Mouse (Mus musculus) liver, embryonic 11.5 days (tissue): Measurements from ENCODE around the gene Sik2. TPM values are rescaled to one million over a fixed set of nuclear protein-coding genes. Genes with fewer than 3 reads are reported as not detected.

Experiments
- ATAC-seq: fragments of 200-750 bp; cut with Nextera tagmentation; replicated peaks from 2 replicates; pipeline ENCODE4 v1.8.0; 2017; ENCODE audit warnings: moderate number of reproducible peaks, mild to moderate bottlenecking, moderate TSS enrichment, moderate library complexity; ENCODE audit not compliant: low FRiP score
- DNase-seq: peaks from one replicate; pipeline ENCODE4 v3.0.0-alpha.2; 2017; ENCODE audit warnings: low spot score
- H3K27ac ChIP-seq: fragments of 300-500 bp; sonication (generic); 2 replicates; pipeline ENCODE4 v1.5.1; 2014; ENCODE audit warnings: mild to moderate bottlenecking, low read depth, low read length, control low read depth
- H3K27me3 ChIP-seq: fragments of 300-500 bp; sonication (generic); replicated peaks from 2 replicates; pipeline ENCODE4 v1.6.1; 2014; ENCODE audit warnings: low read length, mixed read lengths; ENCODE audit not compliant: control insufficient read depth, insufficient read depth
- H3K36me3 ChIP-seq: fragments of 300-500 bp; sonication (generic); 2 replicates; pipeline ENCODE4 v1.6.1; 2014; ENCODE audit warnings: mild to moderate bottlenecking, low read length, moderate library complexity, mixed read lengths; ENCODE audit not compliant: control insufficient read depth, insufficient read depth
- H3K4me1 ChIP-seq: fragments of 300-500 bp; sonication (generic); replicated peaks from 2 replicates; pipeline ENCODE4 v1.6.1; 2014; ENCODE audit warnings: low read length, mixed read lengths; ENCODE audit not compliant: control insufficient read depth, insufficient read depth
- H3K4me2 ChIP-seq: fragments of 300-500 bp; sonication (generic); 2 replicates; pipeline ENCODE4 v1.6.1; 2014; ENCODE audit warnings: mild to moderate bottlenecking, control low read depth, moderate library complexity
- H3K4me3 ChIP-seq: fragments of 300-500 bp; sonication (generic); 2 replicates; pipeline ENCODE4 v1.5.1; 2014; ENCODE audit warnings: low read depth, low read length, control low read depth
- H3K9ac ChIP-seq: fragments of 300-500 bp; sonication (generic); 2 replicates; pipeline ENCODE4 v1.6.1; 2014; ENCODE audit warnings: low read depth, low read length, control low read depth
- H3K9me3 ChIP-seq: fragments of 300-500 bp; sonication (generic); 2 replicates; pipeline ENCODE4 v1.6.1; 2016; ENCODE audit warnings: low read length, inconsistent platforms, mixed read lengths; ENCODE audit not compliant: control insufficient read depth
- WGBS: fragments of 180-500 bp; shearing (Covaris S2); extraction: QIAGEN DNeasy Blood & Tissue Kit; methylation state at CpG from one replicate; pipeline ENCODE4 v1.1.7; 2014; 5-methylcytosine and 5-hydroxymethylcytosine counted together
- polyA plus RNA-seq: library from polyadenylated mRNA; unstranded; fragments of >200 nt; fragmentation: Nextera tagmentation; extraction: Ambion mirVana; gene quantifications from 2 replicates; pipeline ENCODE4 v1.2.1, GENCODE M21; 2014

Sik2 gene
- polyA plus RNA-seq, 1 experiment from 2014 or later = 15.8 TPM

DNA sequence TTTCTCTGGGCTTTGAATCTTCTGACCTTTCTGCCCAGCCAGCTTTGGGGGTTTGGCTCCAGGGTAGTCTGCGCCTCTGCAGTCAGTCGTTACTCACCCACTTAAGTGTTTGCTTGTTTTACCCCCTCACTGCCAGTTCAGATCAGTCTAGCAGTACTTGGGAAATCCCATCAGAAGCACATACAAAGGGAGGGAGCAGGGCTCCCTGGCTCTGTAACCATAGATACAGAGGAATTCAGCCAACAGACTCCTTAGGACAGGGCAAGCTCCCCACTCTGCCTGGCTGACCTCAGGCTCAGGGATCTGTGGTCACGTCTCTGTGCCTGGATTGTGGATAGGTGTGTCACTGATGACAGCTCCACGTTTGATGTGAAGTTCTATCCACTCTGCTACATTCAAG is 121.5 kb downstream of the Sik2 start:
- Histone ChIP-seq H3K4me3 (no peak overlapping the region), H3K27me3 (no peaks in the 10 kb centered on the region), H3K36me3 (peaks cover 8% of the 10 kb centered on the region; the same call in 1 of the 2 replicates), H3K9ac (no peak overlapping the region), H3K9me3 (no peaks in the 10 kb centered on the region), H3K4me1 (no peaks in the 10 kb centered on the region), H3K27ac (no peak overlapping the region), H3K4me2 (no peak overlapping the region)
- no peak for ATAC-seq
- DNase-seq = no peak
- 50% methylated on average over 4 of the region's 4 CpGs for WGBS

DNA sequence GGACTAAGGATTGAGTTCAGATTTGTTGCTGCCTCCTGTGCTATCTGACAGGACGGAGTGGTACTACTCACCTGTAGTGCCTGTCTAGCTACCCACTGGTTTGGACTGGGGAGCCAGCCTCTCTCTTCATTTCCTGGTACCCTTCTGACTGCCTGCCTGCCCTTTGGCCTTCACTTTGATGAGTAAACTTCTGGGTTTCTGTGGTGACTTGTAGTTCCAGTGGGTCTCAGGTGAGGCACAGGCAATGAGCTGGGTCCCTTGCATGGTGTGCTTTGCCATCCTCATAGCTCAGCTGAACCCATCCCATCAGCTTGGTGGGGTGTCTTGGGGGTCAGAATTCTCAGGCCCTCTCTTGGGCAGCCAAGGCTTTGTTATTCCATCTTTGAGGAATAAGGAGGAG is 122.0 kb downstream of the Sik2 start:
- ATAC-seq = no peak
- Histone ChIP-seq H3K9me3 (no peaks in the 10 kb centered on the region), H3K27me3 (no peaks in the 10 kb centered on the region), H3K4me3 (no peak overlapping the region), H3K4me1 (no peaks in the 10 kb centered on the region), H3K27ac (no peak overlapping the region), H3K9ac (no peak overlapping the region), H3K4me2 (no peak overlapping the region), H3K36me3 (peaks cover 8% of the 10 kb centered on the region; the same call in 1 of the 2 replicates)
- DNase-seq = no peak
- WGBS = 89% methylated on average over 1 of the region's 1 CpGs

GRCm38 (mm10) chr9:50885600-50885987 is 123.3 kb downstream of the Sik2 start:
- Histone ChIP-seq H3K9ac (no peak overlapping the region), H3K36me3 (peaks cover 11% of the 10 kb centered on the region)

DNA sequence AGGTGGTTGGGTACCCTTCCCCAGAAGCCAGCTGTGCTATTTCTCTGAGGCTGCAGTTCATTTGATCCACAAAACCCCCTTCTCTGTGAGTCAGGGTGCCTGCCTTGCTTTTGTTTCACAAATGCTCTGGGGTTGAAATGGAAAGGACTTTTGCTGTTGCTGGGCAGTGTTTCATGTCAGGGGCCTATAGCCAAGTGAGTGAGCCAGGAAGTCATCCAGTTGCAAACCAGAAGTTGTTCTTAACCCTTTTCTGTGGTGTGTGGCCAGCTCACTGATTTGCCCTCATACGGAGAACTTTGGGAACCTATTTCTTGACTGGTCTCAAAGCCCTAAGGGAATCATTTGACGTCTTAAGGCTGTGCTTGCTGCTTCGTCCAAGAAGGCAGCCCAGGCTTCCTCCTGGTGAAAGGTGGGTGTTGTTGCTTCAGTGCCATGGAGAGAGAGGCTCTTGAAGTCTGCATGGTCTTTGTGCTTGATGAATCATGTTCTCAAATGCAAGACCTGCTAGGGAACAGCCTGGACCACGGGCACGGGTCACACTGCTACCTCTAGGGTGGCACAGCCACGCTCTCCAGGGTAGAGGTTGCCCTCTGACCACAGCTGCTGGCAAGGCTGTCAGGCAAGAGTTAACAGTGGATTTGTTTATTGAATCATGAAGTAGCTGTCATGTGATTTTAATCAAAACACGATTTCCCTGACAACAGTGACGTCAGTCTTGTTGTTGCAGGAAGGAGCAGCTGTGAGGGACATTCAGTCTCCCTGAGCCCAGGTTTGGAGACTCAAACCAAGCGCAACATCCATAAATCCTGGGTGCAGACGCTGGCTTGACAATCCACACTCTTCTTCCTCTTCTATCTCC is 123.9 kb downstream of the Sik2 start:
- DNase-seq (no peak), ATAC-seq (no peak)
- H3K4me1 ChIP-seq = no peaks in the 10 kb centered on the region
- no peak overlapping the region for H3K4me2 ChIP-seq
- H3K9me3 ChIP-seq = no peaks in the 10 kb centered on the region
- WGBS = 79% methylated on average over 10 of the region's 10 CpGs
- no peaks in the 10 kb centered on the region for H3K27me3 ChIP-seq
- H3K27ac ChIP-seq = no peak overlapping the region
- H3K36me3 ChIP-seq = peaks cover 17% of the 10 kb centered on the region
- H3K9ac ChIP-seq = no peak overlapping the region
- H3K4me3 ChIP-seq = no peak overlapping the region

More at GRCm38 (mm10) chr9:50885600-50885987, 123.3 kb downstream of the Sik2 start:
- H3K4me2 ChIP-seq = no peak overlapping the region
- H3K27ac ChIP-seq = no peak overlapping the region
- ATAC-seq (no peak), DNase-seq (no peak)
- WGBS = 80% methylated on average over 1 of the region's 1 CpGs
- no peak overlapping the region for H3K4me3 ChIP-seq
- H3K4me1 ChIP-seq = no peaks in the 10 kb centered on the region
- no peaks in the 10 kb centered on the region for H3K27me3 ChIP-seq
- no peaks in the 10 kb centered on the region for H3K9me3 ChIP-seq

DNA sequence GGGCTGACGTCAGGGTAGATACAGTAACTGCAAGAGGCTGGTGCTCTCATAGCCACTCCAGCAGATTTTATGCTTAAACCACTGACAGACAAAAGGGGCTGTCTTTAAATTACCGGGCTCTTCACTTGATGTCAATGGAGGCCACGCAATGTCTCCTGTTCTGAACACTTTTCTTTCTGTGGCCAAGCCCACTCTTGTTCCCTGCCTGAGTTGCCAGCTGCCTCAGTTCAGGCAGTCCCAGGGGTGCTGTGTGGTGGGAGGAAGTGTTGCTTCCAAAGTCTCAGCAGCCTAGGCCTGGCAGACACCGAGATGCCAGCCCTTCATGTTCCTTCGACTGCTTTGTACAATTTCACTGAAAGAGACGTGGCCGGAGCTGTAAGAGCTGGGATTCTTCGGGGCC is 124.8 kb downstream of the Sik2 start:
- Histone ChIP-seq H3K9me3 (no peaks in the 10 kb centered on the region), H3K27me3 (no peaks in the 10 kb centered on the region), H3K9ac (no peak overlapping the region), H3K36me3 (peaks cover 25% of the 10 kb centered on the region), H3K4me1 (no peaks in the 10 kb centered on the region), H3K27ac (no peak overlapping the region), H3K4me3 (no peak overlapping the region), H3K4me2 (no peak overlapping the region)
- no peak for ATAC-seq
- 87% methylated on average over 8 of the region's 8 CpGs for WGBS
- no peak for DNase-seq

GRCm38 (mm10) chr9:50882183-50882582 is 126.7 kb downstream of the Sik2 start:
- Histone ChIP-seq H3K4me3 (no peak overlapping the region), H3K36me3 (peaks cover 32% of the 10 kb centered on the region), H3K4me2 (no peak overlapping the region), H3K4me1 (no peaks in the 10 kb centered on the region), H3K27me3 (no peaks in the 10 kb centered on the region), H3K9ac (no peak overlapping the region), H3K27ac (no peak overlapping the region), H3K9me3 (no peaks in the 10 kb centered on the region)
- no peak for DNase-seq
- 96% methylated on average over 2 of the region's 2 CpGs for WGBS
- ATAC-seq = no peak

- DNase-seq (no peak), ATAC-seq (no peak)
- no peak overlapping the region for H3K27ac ChIP-seq
- H3K4me1 ChIP-seq = no peaks in the 10 kb centered on the region
- no peaks in the 10 kb centered on the region for H3K9me3 ChIP-seq
- no peak overlapping the region for H3K9ac ChIP-seq
- WGBS = 78% methylated on average over 3 of the region's 3 CpGs
- peaks cover 49% of the 10 kb centered on the region for H3K36me3 ChIP-seq
- no peak overlapping the region for H3K4me3 ChIP-seq
- H3K4me2 ChIP-seq = no peak overlapping the region
- H3K27me3 ChIP-seq = no peaks in the 10 kb centered on the region
Observed at GRCm38 (mm10) chr9:50877431-50877830, 131.4 kb downstream of the Sik2 start.

GRCm38 (mm10) chr9:50876287-50876686 is 132.6 kb downstream of the Sik2 start:
- WGBS = 96% methylated on average over 3 of the region's 3 CpGs
- H3K4me3 ChIP-seq = no peak overlapping the region
- no peak overlapping the region for H3K27ac ChIP-seq
- H3K9ac ChIP-seq = no peak overlapping the region
- ATAC-seq = no peak
- no peaks in the 10 kb centered on the region for H3K27me3 ChIP-seq
- H3K9me3 ChIP-seq = no peaks in the 10 kb centered on the region
- H3K4me1 ChIP-seq = no peaks in the 10 kb centered on the region
- no peak overlapping the region for H3K4me2 ChIP-seq
- peaks cover 49% of the 10 kb centered on the region for H3K36me3 ChIP-seq
- DNase-seq = no peak

DNA sequence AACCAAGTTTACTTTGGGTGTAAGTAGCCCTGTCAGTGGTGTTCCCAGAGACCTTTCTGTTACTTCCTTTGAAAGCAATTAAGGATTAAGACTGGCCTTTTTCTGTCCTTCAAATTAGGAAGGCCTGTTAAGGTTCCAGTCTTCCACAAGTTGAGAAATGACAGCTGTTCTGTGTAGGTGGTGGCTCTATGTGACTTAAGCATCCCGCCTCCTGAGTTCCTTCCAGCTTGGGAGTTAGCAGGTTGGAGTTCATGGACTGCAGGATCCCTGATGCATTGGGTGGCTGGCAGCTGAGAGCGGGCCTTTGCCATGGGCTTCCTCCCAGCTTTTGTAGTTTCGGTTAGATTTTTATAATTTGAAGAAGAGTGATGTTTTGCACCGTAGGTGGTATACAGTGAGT is 133.4 kb downstream of the Sik2 start:
- no peaks in the 10 kb centered on the region for H3K27me3 ChIP-seq
- H3K27ac ChIP-seq = no peak overlapping the region
- DNase-seq = no peak
- H3K9me3 ChIP-seq = no peaks in the 10 kb centered on the region
- 94% methylated on average over 4 of the region's 4 CpGs for WGBS
- no peaks in the 10 kb centered on the region for H3K4me1 ChIP-seq
- ATAC-seq = no peak
- peaks cover 53% of the 10 kb centered on the region for H3K36me3 ChIP-seq
- no peak overlapping the region for H3K9ac ChIP-seq
- no peak overlapping the region for H3K4me3 ChIP-seq
- H3K4me2 ChIP-seq = no peak overlapping the region
